Mouse (Mus musculus) cerebellum, postnatal 4 days (tissue): ENCODE results near the gene Trmt2a.
A peak's percentile ranks its signal among the peaks of the same experiment; 100 is the strongest.

Source experiments
- DNase-seq, 2 experiments: peaks; one replicate each; pipeline ENCODE4 v3.0.0; 2022; ENCODE audit warnings: low spot score in 2 of 2, mixed read lengths in 1 of 2

Trmt2a gene

DNA sequence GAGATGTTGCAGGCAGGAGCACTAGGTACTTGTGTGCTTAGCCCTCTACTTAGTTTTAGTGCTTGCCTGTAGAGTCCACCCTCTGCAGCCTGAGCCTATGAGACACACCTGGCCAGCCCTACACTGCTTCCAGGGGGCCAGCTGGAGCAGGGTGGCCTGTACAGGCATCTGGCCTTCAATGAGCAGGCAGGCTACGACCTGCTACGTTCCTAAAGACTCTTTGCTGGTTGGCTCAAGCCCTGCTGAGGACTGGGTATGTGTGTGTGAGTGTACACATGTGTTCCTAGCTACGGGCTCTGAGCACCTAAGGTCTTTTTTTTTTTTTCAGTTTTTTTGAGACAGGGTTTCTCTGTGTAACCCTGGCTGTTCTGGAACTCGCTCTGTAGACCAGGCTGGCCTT is 17.0 kb upstream of the Trmt2a start:
- DNase-seq = no peak

DNA sequence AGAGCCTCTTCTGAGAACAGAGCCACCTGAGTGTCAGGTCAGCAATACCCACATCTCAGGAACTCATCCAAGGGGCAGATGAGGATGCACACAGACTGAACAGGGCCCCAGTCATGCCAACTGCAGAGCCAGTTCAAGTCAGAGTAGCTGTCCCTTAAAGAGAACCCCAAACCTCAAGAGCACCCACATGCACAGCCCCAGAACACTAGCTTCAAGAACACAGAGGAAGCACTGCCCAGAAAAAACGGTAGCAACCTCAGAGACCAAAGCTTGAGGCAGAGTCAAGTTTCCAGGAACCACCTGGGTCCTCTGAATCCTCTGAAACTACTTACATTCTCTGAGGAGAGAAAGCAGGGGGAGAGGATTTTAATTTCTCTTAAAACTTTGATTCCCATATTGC is 15.0 kb upstream of the Trmt2a start:
- DNase-seq = no peak

DNA sequence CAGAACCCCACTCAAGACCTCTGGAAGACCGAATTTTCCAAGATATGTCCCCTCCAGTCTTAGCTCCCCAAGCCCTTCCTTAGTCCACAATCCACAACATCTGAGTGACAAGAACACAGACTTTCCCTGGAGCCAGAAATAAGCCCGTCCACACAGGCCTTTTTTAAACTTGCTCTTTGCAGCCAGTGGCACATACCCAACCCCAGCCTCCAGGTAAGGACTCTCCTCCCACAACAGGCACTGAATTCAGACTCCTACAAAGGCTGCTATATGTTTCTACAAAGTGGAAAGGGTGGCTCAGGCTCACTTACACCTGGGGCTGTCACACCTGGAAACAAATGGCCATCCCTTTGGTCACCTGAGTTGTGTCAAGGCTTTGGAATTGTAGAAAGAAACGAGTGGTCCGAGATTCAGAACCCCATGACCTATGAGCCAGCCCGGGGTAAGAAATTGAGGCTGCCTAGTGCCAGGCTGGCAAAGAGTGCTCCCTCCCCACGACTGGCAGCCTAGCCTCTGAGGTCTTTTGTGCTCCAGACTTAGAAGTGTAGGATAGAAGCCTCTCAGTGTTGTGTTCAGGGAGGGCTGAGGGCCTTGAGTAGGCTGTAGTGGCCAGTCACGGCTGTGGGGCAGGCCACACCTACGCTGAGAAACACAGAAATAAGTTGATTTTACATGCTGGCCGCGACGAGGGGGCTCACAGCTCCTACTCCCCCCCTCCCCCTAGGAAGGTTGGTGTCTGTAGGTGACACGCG is 14.4 kb upstream of the Trmt2a start:
- no peak for DNase-seq

DNA sequence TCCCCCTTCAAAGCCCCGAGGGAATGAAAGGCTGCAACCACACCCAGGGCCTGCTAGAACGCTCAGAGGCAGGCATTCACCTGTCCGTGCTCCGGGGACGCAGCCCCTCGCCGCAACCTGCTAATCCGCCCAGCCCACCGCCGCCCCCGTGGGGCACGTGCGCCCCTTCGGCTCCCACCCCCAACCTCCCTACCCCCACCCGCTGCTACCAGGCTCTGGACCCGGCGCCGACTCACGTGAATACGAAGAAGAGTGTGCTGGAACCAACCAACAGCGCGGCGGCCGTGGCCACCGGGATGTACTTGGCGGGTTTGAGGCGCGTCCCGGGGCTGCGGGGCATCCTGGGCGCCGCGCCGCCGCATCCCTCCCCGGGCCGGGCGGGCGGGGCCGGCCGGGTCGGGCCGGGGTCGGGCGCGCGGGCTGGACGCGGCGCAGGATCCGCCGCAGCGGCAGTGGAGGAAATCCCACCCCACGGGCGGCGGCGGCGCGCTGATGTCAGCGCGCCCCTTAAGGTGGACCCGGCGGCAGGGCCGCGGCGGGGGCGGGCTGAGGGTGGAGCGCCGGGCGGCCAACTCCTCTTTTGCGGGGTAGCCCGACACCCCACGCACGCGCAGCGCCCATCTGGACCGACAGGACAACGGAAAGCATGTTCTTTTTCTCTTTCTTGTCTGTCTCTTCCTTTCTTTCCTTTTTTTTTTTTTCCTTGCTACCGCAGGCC is 13.6 kb upstream of the Trmt2a start, which contains the start of gene Zdhhc8:
Zdhhc8 (minus strand) TSS at position 466 of the 718 bp plus-strand sequence.
- DNase-seq = peak in 1 of 2 experiments; percentile 72

DNA sequence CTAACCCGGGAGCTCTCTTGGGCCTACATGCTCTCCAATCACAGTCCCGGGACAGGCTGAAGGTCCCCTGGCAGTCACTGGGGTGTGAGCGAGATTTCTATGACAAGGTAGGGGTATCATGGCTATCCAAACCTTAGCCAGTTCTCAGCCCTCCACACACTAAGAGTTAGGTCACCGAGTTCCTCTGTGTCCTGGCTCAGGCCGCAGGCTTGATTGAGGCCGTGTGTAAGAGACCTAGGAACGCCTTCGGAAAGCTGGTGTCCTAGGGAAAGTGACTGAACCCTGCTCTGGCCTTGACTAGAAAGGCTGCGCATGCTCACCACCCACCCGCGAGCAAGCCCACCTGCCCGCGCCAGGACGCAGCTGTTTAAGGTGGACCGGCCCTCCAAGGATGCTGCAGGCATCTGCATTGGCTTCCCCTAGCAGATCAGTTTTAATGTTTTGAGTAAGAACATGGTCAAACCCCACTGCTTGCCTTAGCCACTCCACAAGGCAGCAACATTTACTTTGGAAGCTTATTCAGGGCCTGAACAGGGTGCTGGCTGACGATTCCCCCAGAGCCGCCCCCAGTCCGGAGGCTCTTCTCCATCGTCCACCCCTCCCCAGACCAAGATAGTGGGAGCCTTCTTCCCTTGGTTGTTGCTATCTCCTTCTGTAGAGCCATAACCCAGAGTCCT is 13.0 kb upstream of the Trmt2a start:
- peak in 1 of 2 experiments; percentile 60 for DNase-seq

DNA sequence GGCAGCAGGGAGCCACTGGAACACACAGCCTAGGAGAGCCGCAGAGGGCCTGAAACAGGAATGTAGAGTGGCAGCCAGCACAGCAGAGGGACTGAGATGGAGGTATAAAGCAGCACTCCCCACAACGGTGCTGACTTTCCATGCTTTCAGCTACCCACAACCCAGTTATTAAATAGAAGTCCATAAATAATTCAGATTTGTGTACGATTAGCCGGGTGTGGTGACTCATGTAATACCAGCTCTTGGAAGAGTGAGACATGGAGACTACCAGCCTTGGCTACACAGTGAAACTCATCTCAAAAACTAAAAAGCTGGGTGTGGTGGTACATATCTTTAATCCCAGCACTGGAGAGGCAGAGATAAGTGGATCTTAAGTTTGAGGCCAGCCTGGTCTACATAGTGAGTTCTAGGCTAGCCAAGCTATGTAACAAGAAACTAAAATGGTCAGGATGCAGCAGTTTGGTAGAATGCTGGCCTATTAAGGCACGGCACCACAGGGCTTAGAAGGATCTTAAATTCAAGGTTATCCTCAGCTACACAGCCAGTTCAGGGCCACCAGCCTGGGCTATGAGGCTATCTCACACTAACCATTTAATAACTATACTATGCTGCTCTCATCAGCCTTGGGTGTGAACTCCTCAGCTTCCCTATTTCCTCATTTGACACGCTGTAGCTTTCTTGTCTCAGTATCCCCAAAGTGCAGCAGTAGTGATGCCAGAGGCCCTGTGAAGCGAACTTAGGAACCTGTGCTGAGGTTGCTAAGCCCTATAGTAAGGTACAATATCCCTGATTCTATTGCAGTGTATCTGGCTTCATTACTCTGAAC is 11.6 kb upstream of the Trmt2a start:
- DNase-seq = no peak

DNA sequence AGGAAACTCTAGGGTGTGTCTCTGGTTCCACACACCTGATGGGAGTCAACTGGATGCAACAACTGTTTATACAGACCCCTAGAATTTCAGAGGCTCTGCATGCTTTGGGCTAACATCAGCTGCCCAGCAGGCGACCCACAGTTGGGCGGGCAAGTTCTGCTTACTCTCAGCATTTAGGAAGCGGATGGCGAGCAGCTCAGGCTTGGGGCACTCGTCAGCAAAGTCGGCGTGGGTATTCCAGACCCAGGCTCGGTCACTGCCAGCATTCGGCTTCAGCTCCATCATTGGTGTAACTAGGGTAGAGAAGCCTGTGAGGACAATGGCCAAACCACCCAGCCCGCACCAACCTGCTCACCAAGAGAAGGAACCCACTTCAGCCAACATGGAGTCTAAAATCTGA is 6.9 kb upstream of the Trmt2a start:
- DNase-seq = no peak

DNA sequence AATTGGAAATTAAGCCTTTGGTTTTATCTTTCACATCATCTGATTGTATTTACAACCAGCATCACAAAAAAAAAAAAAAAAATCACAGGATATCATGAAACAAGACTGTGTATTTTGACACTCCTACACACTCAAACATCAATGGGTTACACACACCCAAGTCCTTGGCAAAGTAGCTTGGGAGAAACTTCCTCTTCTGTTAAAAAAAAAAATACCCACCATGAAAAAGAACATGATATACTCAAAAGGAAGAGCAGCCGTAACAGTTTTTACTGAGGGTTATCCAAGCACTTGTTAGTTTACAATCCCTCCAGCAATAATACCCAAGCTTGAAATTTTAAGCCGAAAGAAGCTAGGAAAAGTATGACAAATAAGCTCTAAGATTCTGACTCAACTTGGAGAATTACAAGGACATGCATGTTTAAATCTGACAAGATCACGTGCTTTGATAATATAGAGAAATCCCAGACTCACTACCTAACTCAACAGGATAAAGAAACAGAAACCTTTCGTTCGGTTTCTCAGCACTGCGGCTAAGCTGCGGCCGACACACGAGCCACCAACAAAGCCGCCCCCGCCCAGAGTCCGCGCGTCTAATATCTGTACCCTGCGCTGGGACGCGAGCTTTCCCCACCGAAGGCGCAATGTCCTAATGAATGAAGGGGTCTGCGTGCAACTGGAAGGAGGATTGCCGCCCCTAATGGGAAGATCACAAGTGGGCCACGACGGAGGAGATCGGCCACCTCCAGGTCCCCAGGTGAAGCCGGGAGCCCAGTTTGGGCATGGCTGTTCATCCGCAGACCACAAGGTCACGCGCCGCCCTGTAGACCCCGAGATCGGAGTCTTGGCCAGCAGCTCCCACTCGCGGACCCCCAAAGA is 719 bp upstream of the Trmt2a start:
- peak in 1 of 2 experiments; percentile 30 for DNase-seq

DNA sequence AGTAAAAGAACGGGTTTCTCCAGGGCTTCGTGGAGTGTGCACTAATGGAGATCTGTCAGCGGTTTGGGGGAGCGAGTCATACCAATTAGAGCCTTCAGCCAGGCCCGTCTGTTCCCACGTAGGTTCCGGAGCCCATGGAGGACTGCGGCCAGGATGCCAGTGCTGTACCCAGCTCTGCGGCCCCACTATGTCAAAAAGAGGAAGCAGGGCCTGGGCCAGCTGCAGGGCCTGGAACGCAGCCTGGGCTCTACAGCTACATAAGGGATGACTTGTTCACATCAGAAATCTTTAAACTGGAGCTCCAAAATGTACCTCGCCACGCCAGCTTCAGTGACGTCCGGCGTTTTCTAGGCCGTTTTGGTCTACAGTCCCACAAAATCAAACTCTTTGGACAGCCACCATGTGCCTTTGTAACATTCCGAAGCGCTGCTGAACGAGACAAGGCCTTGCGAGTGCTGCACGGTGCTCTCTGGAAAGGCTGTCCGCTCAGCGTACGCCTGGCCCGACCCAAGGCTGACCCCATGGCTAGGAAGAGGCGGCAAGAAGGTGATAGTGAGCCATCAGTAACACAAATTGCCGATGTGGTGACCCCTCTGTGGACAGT is 987 bp downstream of the Trmt2a start:
- peak in 1 of 2 experiments; percentile 44 for DNase-seq

DNA sequence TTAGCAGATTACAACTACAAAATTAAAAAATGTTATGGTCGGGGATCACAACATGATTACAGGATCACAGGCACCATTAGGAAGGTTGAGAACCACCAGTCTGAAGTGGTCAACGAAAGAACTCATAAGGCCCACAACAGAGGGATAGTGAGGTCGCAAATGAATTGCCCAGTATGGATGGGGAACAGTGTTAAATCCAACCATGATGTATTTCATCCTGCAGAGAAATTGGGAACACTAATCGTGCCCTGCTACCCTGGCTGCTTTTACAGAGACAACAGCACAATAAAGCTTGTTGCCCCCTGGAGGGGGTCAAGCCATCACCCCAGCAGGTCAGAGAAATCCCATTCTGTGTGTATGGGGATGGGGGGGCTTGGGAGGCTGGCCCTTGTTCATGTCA is 1.8 kb downstream of the Trmt2a start:
- DNase-seq = no peak

DNA sequence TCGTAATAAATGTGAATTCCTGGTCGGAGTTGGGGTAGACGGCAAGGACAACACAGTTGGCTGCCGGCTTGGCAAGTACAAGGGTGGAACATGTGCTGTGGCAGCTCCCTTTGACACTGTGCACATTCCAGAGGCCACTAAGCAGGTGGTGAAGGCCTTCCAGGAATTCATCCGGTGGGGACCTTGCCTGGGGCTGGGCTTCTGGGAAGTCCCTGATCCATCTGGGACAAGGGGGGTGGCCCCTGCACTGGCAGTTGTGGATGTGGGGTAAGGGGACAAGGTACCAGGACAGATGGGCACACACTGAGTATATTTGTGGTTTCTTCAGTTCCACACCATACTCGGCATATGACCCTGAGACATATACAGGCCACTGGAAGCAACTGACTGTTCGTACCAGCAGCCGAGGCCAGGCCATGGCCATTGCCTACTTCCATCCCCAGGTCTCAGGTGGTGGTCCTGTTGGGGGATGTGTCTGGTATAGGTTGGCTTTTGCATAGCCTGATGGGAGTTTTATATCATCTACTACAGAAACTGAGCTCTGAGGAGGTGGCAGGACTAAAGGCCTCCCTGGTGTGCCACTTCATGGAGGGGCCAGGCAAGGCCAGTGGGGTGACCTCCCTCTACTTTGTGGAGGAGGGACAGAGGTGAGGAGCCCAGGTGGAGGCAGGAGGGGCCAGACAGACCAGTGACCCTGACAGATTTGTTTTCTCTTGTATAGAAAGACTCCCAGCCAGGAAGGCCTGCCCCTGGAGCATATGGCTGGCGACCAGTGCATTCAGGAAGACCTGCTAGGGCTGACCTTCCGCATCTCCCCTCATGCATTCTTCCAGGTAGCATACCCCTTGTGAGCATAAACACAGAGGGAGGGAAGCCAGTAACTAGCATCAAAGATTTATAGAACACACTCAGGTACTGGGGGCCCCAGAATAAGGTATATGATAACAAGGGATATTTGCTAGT is 2.6 kb downstream of the Trmt2a start:
- no peak for DNase-seq

DNA sequence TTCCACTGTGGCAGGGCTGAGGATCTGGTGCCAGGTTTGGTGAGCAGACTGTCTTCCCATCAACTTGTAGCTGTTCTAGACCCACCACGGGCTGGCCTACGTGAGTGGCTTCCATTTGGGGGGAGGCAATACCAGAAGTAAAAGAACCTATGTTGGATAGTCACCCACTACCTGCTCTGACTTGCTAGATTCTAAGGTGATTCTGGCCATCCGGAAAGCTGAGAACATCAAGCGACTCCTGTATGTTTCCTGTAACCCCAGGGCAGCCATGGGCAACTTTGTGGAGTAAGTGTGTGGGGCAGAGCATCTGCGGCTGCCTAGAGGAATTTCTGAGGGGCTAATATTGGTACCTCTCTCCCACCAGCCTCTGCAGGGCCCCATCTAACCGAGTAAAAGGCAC is 4.3 kb downstream of the Trmt2a start:
- DNase-seq = no peak

DNA sequence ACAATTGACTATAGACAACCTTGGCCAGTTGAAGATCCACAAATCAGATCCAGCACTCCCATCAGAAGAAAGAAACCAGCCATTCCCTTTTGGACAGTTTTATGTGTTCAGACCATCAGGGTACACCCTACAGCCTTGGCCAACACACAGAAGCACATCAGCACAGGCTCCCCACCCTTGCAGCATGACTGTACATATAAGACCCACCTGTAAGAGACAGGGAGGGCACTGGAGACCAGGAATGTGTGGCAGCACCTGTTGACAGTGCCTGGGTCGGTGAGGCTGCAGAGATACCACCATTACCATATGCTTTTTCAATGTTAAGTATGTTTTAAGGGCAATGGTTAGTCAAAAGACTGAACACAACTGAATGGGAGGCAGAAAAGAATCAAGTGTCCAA is 5.4 kb downstream of the Trmt2a start:
- no peak for DNase-seq

DNA sequence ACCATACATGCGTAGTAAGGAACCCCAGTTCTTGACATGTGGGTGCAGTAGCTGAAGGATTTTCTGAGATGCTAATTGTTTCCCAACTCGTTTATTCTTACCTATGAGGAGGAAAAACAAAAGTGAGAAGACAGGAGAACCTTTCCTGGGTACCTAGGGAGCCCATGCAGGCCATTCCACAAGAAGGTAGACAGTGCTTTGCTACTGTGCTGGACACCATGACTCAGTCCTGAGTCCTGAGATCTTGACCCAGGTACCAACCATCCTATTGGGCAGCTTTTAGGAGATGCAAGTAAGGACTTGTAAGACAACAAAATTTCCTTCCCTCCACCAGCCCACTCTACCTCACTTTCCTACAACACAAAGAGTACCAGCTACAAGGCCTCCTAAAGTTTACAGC is 9.7 kb downstream of the Trmt2a start, which contains the start of gene Gm49776:
Gm49776 (minus strand) TSS at position 101 of the 400 bp plus-strand sequence.
- no peak for DNase-seq

DNA sequence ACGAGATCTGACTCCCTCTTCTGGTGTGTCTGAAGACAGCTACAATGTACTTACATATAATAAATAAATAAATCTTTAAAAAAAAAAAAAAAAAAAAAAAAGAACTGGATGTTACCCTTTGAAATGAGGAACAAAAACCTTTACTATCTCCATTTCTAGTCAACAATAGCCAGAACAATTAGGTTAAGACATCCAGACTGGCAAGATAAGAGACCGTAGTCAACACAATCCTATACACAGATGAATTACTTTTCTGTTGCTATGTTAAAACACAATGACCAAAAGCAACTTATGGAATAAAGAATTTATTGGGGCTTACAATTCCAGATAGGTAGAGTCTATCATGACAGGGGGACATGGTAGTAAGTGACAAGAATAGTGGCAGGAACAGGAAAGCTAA is 16.5 kb downstream of the Trmt2a start:
- DNase-seq = no peak

DNA sequence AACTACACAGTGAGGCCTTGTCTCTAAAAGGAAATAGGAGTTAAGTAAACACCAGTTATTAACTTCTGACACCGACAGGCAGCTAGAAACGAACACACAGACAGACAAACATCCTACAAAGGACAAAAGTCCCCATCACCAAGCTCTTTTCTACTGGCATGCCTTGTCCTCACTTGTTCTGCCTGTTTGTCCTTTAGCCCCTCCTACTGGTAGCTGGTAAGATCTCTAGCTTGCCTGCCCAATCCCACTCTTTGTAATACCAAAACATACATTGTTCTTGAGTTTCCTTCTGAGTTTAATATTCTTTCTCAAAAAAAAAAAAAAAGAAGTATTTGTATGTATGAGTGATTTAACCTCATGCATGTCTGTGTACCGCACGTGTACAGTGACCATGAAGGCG is 19.7 kb downstream of the Trmt2a start:
- DNase-seq = no peak

DNA sequence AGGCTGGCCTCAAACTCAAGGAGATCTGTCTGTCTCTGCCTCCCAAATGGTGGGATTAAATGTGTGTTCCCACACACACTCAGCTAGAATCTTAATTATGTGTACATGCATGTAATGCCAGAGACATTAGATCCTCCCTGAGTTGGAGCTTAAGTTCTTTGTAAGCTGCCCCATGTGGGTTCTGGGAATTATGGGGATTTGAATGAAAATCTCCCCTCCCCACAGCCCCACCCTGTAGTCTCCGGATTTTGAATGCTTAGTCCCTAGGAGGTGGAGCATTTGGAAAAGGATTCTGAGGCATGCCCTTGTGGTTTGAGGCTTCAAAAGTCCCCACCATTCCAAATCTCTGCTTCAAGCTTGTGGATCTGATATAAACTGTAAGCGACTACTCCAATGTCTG is 26.7 kb downstream of the Trmt2a start:
- DNase-seq = no peak

DNA sequence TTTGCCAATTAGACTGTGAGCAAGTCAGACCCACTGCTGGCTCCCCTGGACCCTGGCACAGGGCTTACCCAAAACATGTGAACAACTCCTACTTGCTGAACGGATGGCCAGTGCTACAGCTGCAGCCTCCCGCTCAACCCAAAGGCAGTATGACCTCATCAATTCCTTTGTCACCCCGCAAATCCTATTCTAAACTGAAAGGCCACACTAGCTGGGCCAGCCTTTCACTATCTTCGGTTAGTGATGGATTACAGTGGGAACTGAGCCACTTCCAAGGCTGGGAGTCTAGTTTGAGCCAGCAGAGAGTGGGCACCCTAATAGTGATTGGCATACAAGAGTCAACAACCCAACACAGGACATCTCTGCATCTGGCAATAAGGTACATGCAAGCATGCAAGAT is 39.7 kb downstream of the Trmt2a start:
- DNase-seq = peak in 1 of 2 experiments; percentile 5

DNA sequence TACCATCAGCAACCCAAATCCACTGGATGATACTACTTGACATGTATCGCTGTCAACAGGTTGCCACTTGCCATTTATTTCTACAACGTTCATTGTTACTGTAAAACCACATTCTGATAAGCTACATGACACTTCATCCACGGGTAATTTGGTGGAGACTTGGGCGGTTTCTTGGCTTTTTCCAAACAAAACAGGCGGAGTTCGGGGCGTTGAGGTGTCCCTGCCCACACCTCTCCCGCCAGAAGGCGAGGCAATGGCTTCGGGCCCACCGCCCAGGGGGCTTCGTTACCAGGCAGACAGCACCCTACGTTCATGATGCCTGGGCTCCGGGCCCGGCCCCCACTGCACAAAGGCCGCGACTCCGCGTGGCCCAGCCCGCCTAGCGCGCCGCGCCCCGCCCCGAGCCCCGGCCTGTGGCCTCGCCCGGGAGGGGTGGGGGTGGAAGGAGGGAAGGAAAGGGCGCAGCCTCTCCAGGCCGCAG is 40.1 kb downstream of the Trmt2a start:
- DNase-seq = peak in 1 of 2 experiments; percentile 34
